Mouse (Mus musculus): ENCODE measurements at regions not wholly inside any gene's neighbourhood (a gene's known extent, or its start where the extent isn't known, plus 50 kb on each side); places are given as distances from the start of the nearest gene placed in this dataset.

DNA sequence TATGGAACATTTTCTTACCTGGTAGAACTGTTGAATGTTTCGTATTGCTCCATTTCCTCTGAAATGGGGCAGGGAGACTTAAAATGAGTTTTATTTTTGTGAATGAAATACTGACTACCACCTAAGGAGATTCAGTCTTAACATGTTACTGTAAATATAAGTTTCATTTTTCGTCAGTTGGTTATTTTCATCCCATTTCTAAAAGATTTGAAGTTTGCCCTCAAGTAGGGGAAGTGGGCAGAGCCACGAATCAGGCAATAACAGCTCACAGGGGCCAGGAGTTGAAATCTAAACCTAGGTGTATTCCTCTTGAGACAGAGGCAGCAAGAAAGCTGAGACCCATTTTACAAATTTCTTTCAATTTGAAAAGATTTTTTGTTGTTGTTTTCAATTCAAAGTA, 88.6 kb upstream of the Ahr start:
- DNase-seq (ENCODE audit: low spot score) = no peak

DNA sequence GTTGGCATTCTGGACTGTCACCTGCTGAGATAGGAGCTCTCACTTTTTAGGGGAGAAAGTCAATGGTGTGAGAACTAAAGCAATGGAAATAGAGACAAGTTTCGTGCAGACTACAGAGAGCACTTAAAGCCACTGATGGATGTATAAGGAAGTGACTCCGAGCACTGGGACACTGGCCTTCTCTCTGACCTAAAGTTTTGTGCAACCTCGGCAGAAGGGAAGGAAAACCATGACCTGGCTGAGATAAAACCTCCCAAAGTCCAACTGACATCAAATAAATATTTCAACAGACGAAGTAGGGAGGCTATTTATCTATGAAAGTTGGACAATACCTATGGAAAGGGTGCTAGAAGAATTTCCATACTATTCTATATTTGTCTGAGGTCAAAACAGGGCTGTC, 80.0 kb upstream of the Ahr start:
- no peak for DNase-seq (ENCODE audit: low spot score)

DNA sequence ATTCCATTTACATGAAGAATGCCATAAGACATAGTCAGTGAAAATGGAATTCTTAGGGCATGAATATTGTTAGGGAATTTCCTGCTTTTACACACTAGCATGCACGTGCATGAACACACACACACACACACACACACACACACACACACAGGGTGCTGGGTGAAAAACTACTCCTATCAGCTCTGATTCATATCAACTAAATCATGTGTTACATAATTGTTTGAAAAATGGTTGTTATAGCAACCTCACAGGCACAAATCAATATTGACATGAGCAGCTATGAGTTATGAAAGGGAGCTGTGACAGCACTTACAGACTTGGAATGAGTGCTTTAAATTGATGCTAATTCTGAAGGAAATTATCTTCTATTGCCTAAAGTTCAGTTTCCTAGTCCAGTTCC, 72.8 kb upstream of the Ahr start:
- no peak for DNase-seq (ENCODE audit: low spot score)

DNA sequence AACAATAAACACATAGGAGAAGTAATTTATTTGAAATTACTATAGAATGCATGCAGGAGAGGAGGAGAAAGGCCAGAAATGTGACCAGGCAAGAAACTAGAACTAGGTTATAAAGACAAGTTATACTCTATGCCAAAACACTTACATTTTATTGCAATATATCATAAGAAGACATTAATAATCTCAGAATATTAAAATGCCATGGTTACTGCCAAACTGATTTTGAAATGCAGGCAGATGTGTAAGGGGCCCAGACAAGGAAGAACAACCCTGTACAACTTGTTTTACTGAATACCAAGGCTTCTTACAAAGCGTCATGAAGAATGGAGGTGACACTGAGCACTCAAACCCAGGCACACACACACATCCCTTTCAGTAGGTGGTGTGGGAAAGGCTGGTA, 68.9 kb upstream of the Ahr start:
- DNase-seq (ENCODE audit: low spot score) = no peak

DNA sequence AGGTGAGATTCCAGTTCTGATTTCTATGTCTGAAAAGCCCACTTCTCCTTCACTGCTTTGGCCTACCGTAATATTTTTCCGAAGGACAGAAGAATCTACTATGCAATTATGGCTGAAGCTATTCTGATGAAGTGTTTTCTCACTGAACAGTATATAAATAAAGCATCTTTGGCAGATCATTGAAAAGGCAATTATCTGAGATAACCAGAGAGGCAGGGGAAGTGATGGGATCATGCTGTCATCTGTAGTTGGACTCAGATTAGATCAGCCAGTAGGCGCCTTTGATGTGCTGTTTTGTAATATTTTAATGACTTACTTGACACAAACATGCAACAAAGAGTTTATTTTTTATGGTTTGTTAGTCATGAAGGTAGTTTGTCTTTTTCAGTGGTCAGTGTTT, 67.8 kb upstream of the Ahr start:
- DNase-seq (ENCODE audit: low spot score) = no peak

DNA sequence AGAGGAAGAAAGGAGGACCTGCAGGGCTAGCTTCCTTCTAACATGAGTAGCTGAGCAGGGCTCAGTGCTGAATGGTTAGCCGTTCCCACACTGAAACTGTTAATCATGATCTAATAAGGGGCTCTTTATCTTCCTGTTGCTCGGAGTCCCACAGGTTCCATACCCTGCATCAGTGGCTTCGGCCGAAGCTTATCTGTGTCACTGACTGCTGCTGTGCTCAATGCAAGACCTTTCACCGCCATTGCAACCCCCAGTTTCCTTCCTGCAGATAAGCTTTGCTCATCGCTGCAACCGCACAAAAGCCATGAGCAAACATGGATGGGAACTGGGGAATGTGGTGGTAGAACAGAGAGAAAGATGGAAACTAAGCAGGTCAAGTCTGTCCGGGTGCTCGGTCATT, 63.5 kb upstream of the Ahr start:
- DNase-seq (ENCODE audit: low spot score) = no peak

DNA sequence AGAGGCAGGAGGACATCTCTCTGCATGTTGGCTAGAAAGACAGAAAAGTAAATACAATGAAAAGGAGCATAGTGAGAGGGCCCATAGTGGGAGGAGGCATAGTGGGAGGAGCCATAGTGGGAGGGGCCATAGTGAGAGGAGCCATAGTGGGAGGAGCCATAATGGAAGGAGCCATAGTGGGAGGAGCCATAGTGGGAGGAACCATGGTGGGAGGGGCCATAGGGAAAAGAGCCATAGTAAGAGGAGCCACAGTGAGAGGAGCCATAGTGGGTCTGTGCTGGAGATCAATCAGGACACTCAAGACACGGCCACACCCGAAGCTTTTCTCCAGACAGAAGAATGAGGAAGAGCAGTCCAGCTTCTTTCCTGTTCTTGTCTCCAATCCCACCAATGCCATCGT, 58.0 kb upstream of the Ahr start:
- no peak for DNase-seq (ENCODE audit: low spot score)
